Mouse (Mus musculus): Measurements from ENCODE around the gene Pole4.
"Not testable (repeated sequence)": the region's sequence is repeated elsewhere in the genome, so short reads cannot be mapped to it uniquely, and the experiment has no call there.

The Pole4 gene

DNA sequence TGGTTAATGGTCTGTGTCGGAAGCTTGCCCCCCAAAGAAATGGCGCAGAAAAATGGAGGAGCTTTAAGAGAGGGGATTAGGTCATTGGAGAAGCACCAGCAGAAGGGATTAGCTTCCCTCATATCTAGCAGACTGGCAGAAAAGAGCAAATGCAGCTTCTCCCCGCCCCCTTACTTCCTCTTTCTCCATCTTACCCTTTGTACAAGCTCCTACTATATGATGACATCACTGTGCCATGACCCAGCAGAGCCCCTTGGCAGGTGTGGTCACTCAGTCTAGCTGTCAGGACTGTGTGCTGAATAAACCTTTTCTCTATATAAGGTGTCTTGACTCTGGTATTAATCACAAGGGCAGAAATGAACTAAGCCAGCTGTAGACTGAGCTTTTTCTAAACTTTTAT, 10.5 kb upstream of the Pole4 start:
- in situ Hi-C loops (cut with MseI, MboI), result no loop called here

GRCm38 (mm10) chr6:82715253-82715652, 10.1 kb upstream of the Pole4 start:
- in situ Hi-C loops (cut with MseI, MboI), result no loop called here

DNA sequence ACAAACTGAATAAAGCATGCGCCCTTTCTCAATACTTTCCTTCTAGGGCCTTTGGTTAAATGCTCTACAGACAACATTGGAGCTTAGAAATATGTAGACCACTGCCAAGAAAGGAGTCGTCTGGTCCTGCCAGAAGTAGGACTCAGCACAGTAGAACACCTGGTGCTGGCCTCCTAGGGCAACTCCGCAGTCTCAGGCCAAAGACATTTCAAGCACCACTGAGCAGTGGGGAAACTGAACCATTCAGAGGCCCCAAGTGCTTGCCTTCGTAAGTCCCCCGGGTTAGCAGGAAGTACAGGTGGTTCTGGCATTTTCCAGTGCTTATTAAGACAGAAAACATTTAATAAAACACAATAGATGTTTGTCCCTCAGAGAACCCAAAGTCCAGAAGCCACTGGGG, 9.7 kb upstream of the Pole4 start:
- in situ Hi-C loops (cut with MseI, MboI), result no loop called here

- in situ Hi-C loops (cut with MseI, MboI), result no loop called here
These were observed 9.1 kb upstream of the Pole4 start for GRCm38 (mm10) chr6:82714243-82714642.

GRCm38 (mm10) chr6:82707742-82708141, 2.6 kb upstream of the Pole4 start:
- in situ Hi-C loops (cut with MseI, MboI), result no loop called here

- in situ Hi-C loops (cut with MseI, MboI), result no loop called here
These were observed 2.1 kb upstream of the Pole4 start for GRCm38 (mm10) chr6:82707241-82707640.

GRCm38 (mm10) chr6:82703710-82704109, 1.5 kb downstream of the Pole4 start:
- in situ Hi-C loops (cut with MseI, MboI), result no loop called here

DNA sequence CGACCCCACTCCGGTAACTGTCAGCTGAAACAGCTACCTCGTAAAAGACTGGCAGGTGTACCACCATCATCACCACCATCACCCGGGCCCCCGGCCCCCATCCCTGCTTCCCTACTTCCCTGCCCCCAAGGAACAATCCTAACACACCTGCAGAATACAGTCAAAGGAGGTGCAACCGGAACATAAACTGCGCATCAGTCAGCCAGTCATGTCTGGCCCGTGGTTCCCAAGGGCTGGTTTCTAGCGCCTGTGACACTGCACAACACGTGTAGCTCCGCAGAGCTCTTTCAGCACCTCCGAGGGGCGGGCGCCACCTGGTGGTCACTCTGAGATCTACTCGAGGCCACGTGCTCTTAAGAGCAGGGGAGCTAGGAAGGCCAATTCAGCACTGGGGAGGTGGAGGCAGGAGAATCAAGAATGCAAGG, 2.6 kb downstream of the Pole4 start:
- in situ Hi-C loops (cut with MseI, MboI), result no loop called here

GRCm38 (mm10) chr6:82701296-82701695, 3.9 kb downstream of the Pole4 start:
- in situ Hi-C loops (cut with MseI, MboI), result no loop called here

DNA sequence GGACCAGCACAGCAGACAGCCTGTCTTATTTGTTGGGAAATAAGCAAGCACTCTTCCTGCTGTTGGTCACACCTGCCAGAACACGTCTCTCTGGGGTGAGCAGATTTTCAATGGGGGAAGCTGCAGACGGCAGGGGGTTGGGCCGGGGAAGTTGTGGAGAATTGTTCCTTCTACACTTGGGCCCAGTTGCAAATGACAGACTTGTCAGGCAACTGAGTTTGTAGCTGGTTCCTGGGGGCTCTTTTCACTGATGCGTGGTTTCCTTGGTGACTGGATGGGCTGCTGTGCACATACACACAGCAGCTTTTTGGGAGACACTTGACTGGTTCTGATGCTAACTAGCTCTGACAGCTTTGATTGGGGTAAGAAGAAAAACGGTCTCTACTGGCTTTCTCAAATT, 5.3 kb downstream of the Pole4 start:
- in situ Hi-C loops (cut with MseI, MboI), result no loop called here

- in situ Hi-C loops (cut with MseI, MboI), result no loop called here
These were observed 8.4 kb downstream of the Pole4 start for GRCm38 (mm10) chr6:82696736-82697135.

- in situ Hi-C loops (cut with MseI, MboI), result no loop called here
These were observed 10.5 kb downstream of the Pole4 start for GRCm38 (mm10) chr6:82694668-82695067.

- in situ Hi-C loops (cut with MseI, MboI), result no loop called here
These were observed 15.7 kb downstream of the Pole4 start for GRCm38 (mm10) chr6:82689474-82689873.

GRCm38 (mm10) chr6:82688586-82688985, 16.6 kb downstream of the Pole4 start:
- in situ Hi-C loops (cut with MseI, MboI), result not testable (repeated sequence)

DNA sequence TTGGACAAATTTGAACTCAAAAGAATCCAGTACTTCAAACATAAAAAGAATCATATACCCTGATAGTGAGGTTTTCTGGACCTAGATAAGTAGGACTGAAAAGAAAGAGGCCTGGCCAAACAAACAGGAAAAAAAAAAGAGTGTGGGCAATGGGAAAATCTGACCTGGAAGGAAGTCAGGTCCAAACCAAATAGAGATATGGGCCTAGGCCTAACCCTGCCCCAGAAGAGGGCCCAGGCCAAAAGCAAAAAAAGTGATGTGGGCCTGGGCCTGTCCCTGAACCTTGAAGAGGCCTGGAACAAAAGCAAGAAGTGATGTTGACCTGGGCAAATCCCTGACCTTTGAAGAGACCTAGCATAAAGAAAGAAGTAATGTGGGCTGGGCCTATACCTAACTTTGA, 21.0 kb downstream of the Pole4 start:
- in situ Hi-C loops (cut with MseI, MboI), result no loop called here

DNA sequence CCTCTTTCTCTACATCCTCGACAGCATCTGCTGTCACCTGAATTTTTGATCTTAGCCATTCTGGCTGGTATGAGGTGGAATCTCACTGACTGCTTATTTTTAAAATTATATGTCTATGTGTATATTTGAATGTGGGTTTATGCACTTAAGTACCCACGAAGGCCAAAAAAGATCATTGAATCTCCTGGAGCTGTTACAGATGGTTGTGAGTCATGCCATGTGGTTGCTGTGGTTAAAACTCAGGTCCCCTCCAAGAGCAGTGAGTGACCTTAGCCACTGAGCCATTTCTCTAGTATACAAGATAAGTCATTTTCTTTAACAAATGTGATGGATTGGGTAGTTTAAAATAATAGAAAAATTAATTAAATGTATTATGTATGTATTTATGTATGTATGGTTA, 25.9 kb downstream of the Pole4 start:
- in situ Hi-C loops (cut with MseI, MboI), result not testable (repeated sequence)

GRCm38 (mm10) chr6:82677629-82678028, 27.5 kb downstream of the Pole4 start:
- in situ Hi-C loops (cut with MseI, MboI), result not testable (repeated sequence)

GRCm38 (mm10) chr6:82666480-82666879, 38.7 kb downstream of the Pole4 start:
- in situ Hi-C loops (cut with MseI, MboI), result no loop called here

DNA sequence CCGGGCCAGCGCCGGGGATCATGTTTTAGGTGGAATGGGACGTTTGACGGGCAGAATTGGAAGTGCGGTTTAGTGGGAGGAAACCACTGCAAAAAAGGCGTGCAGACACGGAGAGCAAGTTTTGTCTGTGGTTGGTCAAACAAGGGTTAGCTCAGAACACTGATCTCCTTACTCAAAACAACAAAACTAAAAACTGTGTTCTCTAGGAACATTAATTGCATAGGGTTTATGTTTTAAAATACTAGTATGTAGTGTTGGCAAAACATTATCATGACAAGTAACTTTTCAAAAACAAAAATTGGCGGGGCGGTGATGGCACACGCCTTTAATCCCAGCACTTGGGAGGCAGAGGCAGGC, 52.0 kb downstream of the Pole4 start:
- in situ Hi-C loops (cut with MseI, MboI), result no loop called here

GRCm38 (mm10) chr6:82652521-82653168, 52.5 kb downstream of the Pole4 start:
- in situ Hi-C loops (cut with MseI, MboI), result no loop called here

- in situ Hi-C loops (cut with MseI, MboI), result no loop called here
These were observed 56.1 kb downstream of the Pole4 start for GRCm38 (mm10) chr6:82649096-82649495.

GRCm38 (mm10) chr6:82647940-82648655, 57.1 kb downstream of the Pole4 start:
- in situ Hi-C loops (cut with MseI, MboI), result no loop called here

- in situ Hi-C loops (cut with MseI, MboI), result no loop called here
These were observed 58.2 kb downstream of the Pole4 start for GRCm38 (mm10) chr6:82647001-82647400.

DNA sequence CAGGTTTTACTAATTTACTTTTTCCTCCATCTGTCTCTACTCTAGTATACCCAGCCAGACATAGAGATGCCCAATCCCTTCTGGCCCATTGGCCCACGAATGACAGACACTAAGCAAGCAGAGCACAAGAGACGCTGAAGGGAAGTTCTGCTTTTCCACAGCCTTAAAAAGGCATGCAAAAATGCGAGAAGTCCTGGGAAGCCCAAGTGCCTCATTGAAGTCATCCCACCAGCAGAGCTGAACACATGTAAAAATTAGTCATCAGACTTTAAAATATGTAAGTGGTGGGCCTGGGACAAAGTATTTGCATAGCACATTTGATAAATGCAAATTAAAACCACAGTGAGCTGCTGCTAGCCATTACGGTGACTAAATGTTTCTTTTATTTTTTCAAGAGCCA, 65.1 kb downstream of the Pole4 start:
- in situ Hi-C loops (cut with MseI, MboI), result no loop called here
